Mouse (Mus musculus) left cerebral cortex, postnatal 36 days (tissue): ENCODE results near the gene Tmod3. TPM values are rescaled to one million over a fixed set of nuclear protein-coding genes. Genes with fewer than 3 reads are reported as not detected.

Experiments used
- DNase-seq, 2 experiments: peaks; one replicate each; pipeline ENCODE4 v3.0.0; 2021 to 2022; ENCODE audit warnings: low spot score in 2 of 2, mixed read lengths in 1 of 2
- intact Hi-C: fragments of 180-260 bp; cut with DNase I; formaldehyde crosslinking; loops from one replicate; pipeline ENCODE4 v1.15.1; 2025
- total RNA-seq, 2 experiments: library from RNA; stranded (reverse); gene quantifications; 2 replicates each; pipeline ENCODE4 v1.2.3; 2021

The Tmod3 gene
- 10 to 100 TPM; 48.6 to 50.7 TPM for total RNA-seq

GRCm38 (mm10) chr9:75559512-75560012 lies at the start of gene Tmod3:
TSS of gene Tmod3 (minus strand) at chr9:75559657.
- intact Hi-C loops = no loop called here
- peak; percentile 90 to 93 for DNase-seq

- no peak for DNase-seq
- intact Hi-C loops = no loop called here
Observed at GRCm38 (mm10) chr9:75607496-75607895, 48.0 kb upstream of the Tmod3 start.

GRCm38 (mm10) chr9:75601510-75601909 lies 42.1 kb upstream of the Tmod3 start:
- peak in 1 of 2 experiments; percentile 0 for DNase-seq
- intact Hi-C loops = no loop called here

GRCm38 (mm10) chr9:75600166-75600934 lies 40.9 kb upstream of the Tmod3 start:
- DNase-seq = peak; percentile 44 to 45
- intact Hi-C loops = no loop called here

GRCm38 (mm10) chr9:75599191-75599841 lies 39.9 kb upstream of the Tmod3 start:
- peak; percentile 32 for DNase-seq
- intact Hi-C loops = loop anchor here (2.0 kb wide), 1 partner anchor 85 kb away; the partner anchor contains the start of gene Scg3

- no peak for DNase-seq
- intact Hi-C loops = no loop called here
Observed at GRCm38 (mm10) chr9:75597596-75597995, 38.1 kb upstream of the Tmod3 start.

GRCm38 (mm10) chr9:75597036-75597435 lies 37.6 kb upstream of the Tmod3 start:
- intact Hi-C loops = no loop called here
- no peak for DNase-seq

GRCm38 (mm10) chr9:75593481-75593880 lies 34.0 kb upstream of the Tmod3 start:
- intact Hi-C loops = no loop called here
- no peak for DNase-seq

GRCm38 (mm10) chr9:75589850-75590790 lies 30.7 kb upstream of the Tmod3 start:
- intact Hi-C loops = no loop called here

GRCm38 (mm10) chr9:75581694-75582350 lies 22.4 kb upstream of the Tmod3 start:
- DNase-seq = no peak
- intact Hi-C loops = loop anchor here (5.0 kb wide), 2 partner anchors 60 to 120 kb away; no protein-coding TSS in a partner anchor

More at GRCm38 (mm10) chr9:75589850-75590790, 30.7 kb upstream of the Tmod3 start:
- no peak for DNase-seq

- DNase-seq = no peak
- intact Hi-C loops = no loop called here
Observed at GRCm38 (mm10) chr9:75579321-75579720, 19.9 kb upstream of the Tmod3 start.

GRCm38 (mm10) chr9:75571036-75571942 lies 11.8 kb upstream of the Tmod3 start:
- DNase-seq = no peak
- intact Hi-C loops = no loop called here

GRCm38 (mm10) chr9:75568399-75568798 lies 8.9 kb upstream of the Tmod3 start:
- DNase-seq = no peak
- intact Hi-C loops = no loop called here

- intact Hi-C loops = no loop called here
- DNase-seq = no peak
Observed at GRCm38 (mm10) chr9:75564892-75565291, 5.4 kb upstream of the Tmod3 start.

- DNase-seq = no peak
Observed at GRCm38 (mm10) chr9:75563622-75564021, 4.2 kb upstream of the Tmod3 start.

GRCm38 (mm10) chr9:75563176-75563575 lies 3.7 kb upstream of the Tmod3 start:
- no peak for DNase-seq
- intact Hi-C loops = no loop called here

More at GRCm38 (mm10) chr9:75563622-75564021, 4.2 kb upstream of the Tmod3 start:
- intact Hi-C loops = no loop called here

- intact Hi-C loops = no loop called here
- no peak for DNase-seq
Observed at GRCm38 (mm10) chr9:75561040-75561669, 1.7 kb upstream of the Tmod3 start.

GRCm38 (mm10) chr9:75560353-75560752 lies 896 bp upstream of the Tmod3 start:
- intact Hi-C loops = no loop called here

More at GRCm38 (mm10) chr9:75560353-75560752, 896 bp upstream of the Tmod3 start:
- DNase-seq = no peak
